Mouse (Mus musculus) 3T3-L1 (cell line): ENCODE measurements around the gene Olfr399.

Source experiments
- DNase-seq: peaks from one replicate; pipeline ENCODE4 v3.0.0-alpha.2; 2015; ENCODE audit warnings: low read depth, low spot score

The Olfr399 gene

GRCm38 (mm10) chr11:74056451-74056850 lies at the start of gene Olfr399, which contains the start of gene Olfr139:
Gene Olfr399 (minus strand): TSS chr11:74056615.
Gene Olfr139 (minus strand): TSS chr11:74056551.
- DNase-seq, result no peak

GRCm38 (mm10) chr11:74105066-74105465 lies 48.7 kb upstream of the Olfr399 start:
- no peak for DNase-seq

DNA sequence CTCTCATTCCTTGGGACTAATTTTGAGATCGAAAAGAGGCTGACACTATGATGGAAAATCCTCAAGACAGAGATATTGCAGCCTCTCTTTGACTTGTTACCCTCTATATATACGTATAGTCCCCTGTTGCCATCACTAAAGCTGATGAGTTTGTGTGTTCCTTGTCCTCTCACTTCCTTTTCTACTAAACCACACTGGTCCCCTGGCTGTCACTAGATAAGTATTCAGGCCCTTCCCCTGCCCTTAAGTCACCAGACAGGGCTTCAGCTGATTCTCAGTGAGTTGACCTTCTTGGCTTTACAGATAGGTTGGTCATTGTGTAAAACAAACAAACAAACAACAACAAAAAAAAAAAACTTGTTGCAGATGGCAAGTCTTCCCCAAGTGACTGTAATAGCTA lies 45.1 kb upstream of the Olfr399 start:
- no peak for DNase-seq

DNA sequence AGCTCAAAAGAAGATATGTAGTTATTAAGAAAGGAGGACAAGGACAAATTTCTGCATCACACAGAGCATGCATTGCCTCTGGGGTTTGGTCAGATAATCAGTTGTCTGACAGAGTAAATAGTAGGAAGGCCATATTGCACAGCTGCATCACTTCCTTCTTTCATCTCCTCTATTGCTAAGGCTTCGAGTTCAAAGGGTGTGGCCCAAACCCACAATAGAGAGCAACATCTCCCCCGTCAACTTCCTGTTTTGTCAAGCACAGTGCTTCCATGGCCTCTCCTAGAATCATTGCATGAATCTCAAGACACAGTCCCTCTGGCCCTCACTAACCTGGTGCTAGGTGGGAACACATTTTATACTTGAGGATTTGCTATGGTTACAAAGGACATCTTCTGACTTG lies 44.3 kb upstream of the Olfr399 start:
- DNase-seq, result no peak

GRCm38 (mm10) chr11:74069655-74070054 lies 13.2 kb upstream of the Olfr399 start, which contains the start of gene Zfp616:
Gene Zfp616 (plus strand): TSS chr11:74069955.
- no peak for DNase-seq

GRCm38 (mm10) chr11:74051347-74051746 lies 5.1 kb downstream of the Olfr399 start:
- DNase-seq, result no peak
